Mouse (Mus musculus) cerebellum, adult 2 months (tissue): ENCODE measurements at regions not wholly inside any gene's neighbourhood (a gene's known extent, or its start where the extent isn't known, plus 50 kb on each side); places are given as distances from the start of the nearest gene placed in this dataset.

ENCODE experiments used
- CTCF ChIP-seq: fragments of 200-500 bp; IDR thresholded peaks from 2 replicates; pipeline ENCODE4 v1.5.1; 2011; ENCODE audit warnings: low read depth, mild to moderate bottlenecking, control low read depth, low read length, moderate library complexity, borderline replicate concordance; ENCODE audit not compliant: insufficient read depth
- POLR2A ChIP-seq: fragments of 200-500 bp; IDR thresholded peaks from 2 replicates; pipeline ENCODE4 v1.6.1; 2011; ENCODE audit warnings: low read length, control low read depth, borderline replicate concordance; ENCODE audit not compliant: insufficient read depth

DNA sequence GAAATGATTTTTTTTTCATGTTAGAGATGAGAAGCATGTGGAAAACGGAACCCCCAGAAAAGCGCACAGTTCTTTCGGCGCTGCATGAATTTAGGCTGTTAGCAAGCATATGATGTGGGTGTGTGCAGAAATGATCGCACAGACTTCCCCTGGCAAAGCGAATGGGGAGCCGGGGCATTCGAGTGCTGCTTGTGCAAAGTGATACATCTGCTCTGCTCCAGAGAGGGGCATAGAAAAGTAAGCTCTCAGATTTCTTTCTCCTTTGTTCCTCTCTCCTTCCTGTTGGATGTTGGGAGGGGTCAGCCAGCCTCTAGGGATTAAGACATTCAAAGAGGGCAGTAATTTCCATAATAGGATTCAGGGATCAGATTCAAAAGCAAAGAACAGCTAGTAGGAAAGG, 827.9 kb downstream of the Kcnj2 start:
- TF ChIP-seq POLR2A (no peak), CTCF (no peak)
